Mouse (Mus musculus): ENCODE results near the gene Tpt1. TPM values are rescaled to one million over a fixed set of nuclear protein-coding genes. Genes with fewer than 3 reads are reported as not detected.

Gene Tpt1
- polyA plus RNA-seq, 1 experiment from 2014 or later: 1,543 TPM

GRCm38 (mm10) chr14:75870631-75871030, 25.7 kb downstream of the Tpt1 start:
- H3K36me3 ChIP-seq (ENCODE audit: insufficient read depth, low read length): no peaks in the 10 kb centered on the region
- H3K9ac ChIP-seq (ENCODE audit: low read depth, low read length): no peak overlapping the region
- no peaks in the 10 kb centered on the region for H3K27me3 ChIP-seq (ENCODE audit: insufficient read depth, low read length)
- H3K9me3 ChIP-seq (replicated peaks; ENCODE audit: low read length): no peaks in the 10 kb centered on the region
- ATAC-seq (replicated peaks; ENCODE audit: low FRiP score, low read depth) (peak; percentile 52; the same call in 1 of the 2 replicates), DNase-seq (ENCODE audit: low spot score) (peak; percentile 90)
- H3K4me3 ChIP-seq (replicated peaks; ENCODE audit: low read depth, low read length): no peak overlapping the region
- TF ChIP-seq CTCF (IDR thresholded peaks at IDR 0.05; ENCODE audit: low read depth): peak; percentile 57
- H3K27ac ChIP-seq: no peak overlapping the region
- H3K4me1 ChIP-seq (replicated peaks; ENCODE audit: insufficient read depth, low read length): no peaks in the 10 kb centered on the region
- 26% methylated on average over 9 of the region's 10 CpGs for WGBS
- H3K4me2 ChIP-seq (ENCODE audit: low read length): peak overlapping the region; percentile 24; the same call in 1 of the 2 replicates

DNA sequence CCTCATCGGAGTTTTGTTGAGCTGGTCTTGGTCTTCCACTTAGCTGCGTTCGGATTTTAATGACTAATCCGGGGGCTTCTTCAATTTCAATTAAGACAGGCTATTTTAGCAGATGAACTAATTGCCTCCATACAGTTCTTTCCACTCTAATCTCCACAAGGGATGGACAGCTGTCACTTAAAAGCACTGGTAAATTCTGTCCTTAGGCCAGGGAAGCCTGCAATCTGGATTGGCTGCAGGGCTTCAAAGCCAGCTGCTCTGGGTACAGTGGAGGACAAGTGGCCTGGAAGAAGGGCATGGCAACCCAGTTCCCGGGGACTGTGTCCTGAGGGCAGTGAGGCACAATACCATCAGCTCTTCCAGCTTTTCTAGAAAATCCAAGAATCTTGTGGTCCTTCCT, 26.2 kb downstream of the Tpt1 start:
- ATAC-seq (replicated peaks; ENCODE audit: low FRiP score, low read depth): no peak
- no peaks in the 10 kb centered on the region for H3K27me3 ChIP-seq (ENCODE audit: insufficient read depth, low read length)
- H3K9me3 ChIP-seq (replicated peaks; ENCODE audit: low read length): no peaks in the 10 kb centered on the region
- H3K36me3 ChIP-seq (ENCODE audit: insufficient read depth, low read length): no peaks in the 10 kb centered on the region
- no peak overlapping the region for H3K27ac ChIP-seq
- no peak for TF ChIP-seq CTCF (IDR thresholded peaks at IDR 0.05; ENCODE audit: low read depth)
- WGBS: 10% methylated on average over 4 of the region's 5 CpGs
- H3K4me3 ChIP-seq (replicated peaks; ENCODE audit: low read depth, low read length): no peak overlapping the region
- H3K4me2 ChIP-seq (ENCODE audit: low read length): no peak overlapping the region
- no peak overlapping the region for H3K9ac ChIP-seq (ENCODE audit: low read depth, low read length)
- no peaks in the 10 kb centered on the region for H3K4me1 ChIP-seq (replicated peaks; ENCODE audit: insufficient read depth, low read length)
- no peak for DNase-seq (ENCODE audit: low spot score)

GRCm38 (mm10) chr14:75871750-75872149, 26.9 kb downstream of the Tpt1 start:
- Histone ChIP-seq H3K4me3 (replicated peaks; ENCODE audit: low read depth, low read length) (no peak overlapping the region), H3K4me2 (ENCODE audit: low read length) (no peak overlapping the region), H3K27ac (no peak overlapping the region), H3K9ac (ENCODE audit: low read depth, low read length) (no peak overlapping the region), H3K9me3 (replicated peaks; ENCODE audit: low read length) (no peaks in the 10 kb centered on the region), H3K27me3 (ENCODE audit: insufficient read depth, low read length) (no peaks in the 10 kb centered on the region), H3K4me1 (replicated peaks; ENCODE audit: insufficient read depth, low read length) (no peaks in the 10 kb centered on the region), H3K36me3 (ENCODE audit: insufficient read depth, low read length) (no peaks in the 10 kb centered on the region)
- 88% methylated on average over 4 of the region's 4 CpGs for WGBS
- DNase-seq (ENCODE audit: low spot score) (no peak), ATAC-seq (replicated peaks; ENCODE audit: low FRiP score, low read depth) (no peak)
- TF ChIP-seq CTCF (IDR thresholded peaks at IDR 0.05; ENCODE audit: low read depth): 0 out of 2 replicates have a peak, but pooled peaks have one; percentile 14

GRCm38 (mm10) chr14:75873612-75874011, 28.7 kb downstream of the Tpt1 start:
- H3K4me2 ChIP-seq (ENCODE audit: low read length): no peak overlapping the region
- no peak overlapping the region for H3K27ac ChIP-seq
- no peaks in the 10 kb centered on the region for H3K9me3 ChIP-seq (replicated peaks; ENCODE audit: low read length)
- H3K4me1 ChIP-seq (replicated peaks; ENCODE audit: insufficient read depth, low read length): no peaks in the 10 kb centered on the region
- H3K9ac ChIP-seq (ENCODE audit: low read depth, low read length): no peak overlapping the region
- no peak for TF ChIP-seq CTCF (IDR thresholded peaks at IDR 0.05; ENCODE audit: low read depth)
- no peaks in the 10 kb centered on the region for H3K27me3 ChIP-seq (ENCODE audit: insufficient read depth, low read length)
- DNase-seq (ENCODE audit: low spot score) (peak; percentile 65), ATAC-seq (replicated peaks; ENCODE audit: low FRiP score, low read depth) (no peak)
- H3K36me3 ChIP-seq (ENCODE audit: insufficient read depth, low read length): no peaks in the 10 kb centered on the region
- H3K4me3 ChIP-seq (replicated peaks; ENCODE audit: low read depth, low read length): no peak overlapping the region
- 43% methylated on average over 9 of the region's 9 CpGs for WGBS

DNA sequence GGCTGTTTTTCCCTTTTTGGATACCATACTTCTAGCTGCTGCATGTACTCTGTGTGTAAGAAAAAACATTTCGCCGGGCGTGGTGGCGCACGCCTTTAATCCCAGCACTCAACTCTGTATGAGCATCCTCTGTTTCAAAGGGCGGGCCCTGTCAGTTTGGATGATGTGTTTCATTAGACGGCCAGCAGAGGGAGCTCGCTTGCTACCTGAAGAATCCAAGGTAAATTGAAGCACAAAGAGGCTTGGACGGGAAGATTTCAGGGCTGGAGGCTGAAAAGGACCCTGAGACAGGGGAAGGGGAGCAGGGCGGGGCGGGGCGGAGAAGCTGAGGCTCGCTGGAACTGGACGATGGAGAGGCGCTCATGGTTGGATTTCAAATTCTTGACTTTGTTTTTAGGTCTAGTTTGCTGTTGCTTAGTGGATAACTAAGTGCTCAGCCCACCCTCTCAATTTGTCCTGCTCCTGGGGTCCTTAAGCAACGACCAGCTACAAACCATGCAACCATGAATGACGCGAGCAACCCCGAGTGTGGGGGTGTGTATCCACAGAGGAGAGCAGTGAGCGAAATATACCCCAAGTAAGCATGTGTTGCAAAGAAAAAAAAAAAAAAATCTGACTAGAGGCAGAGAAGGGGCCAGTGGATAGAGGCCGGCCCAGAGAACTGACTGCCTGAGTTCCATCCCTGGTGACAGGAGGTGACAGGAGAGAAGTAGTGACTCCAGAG, 31.6 kb downstream of the Tpt1 start:
- DNase-seq (ENCODE audit: low spot score) (peak; percentile 93), ATAC-seq (replicated peaks; ENCODE audit: low FRiP score, low read depth) (0 out of 2 replicates have a peak, but pooled peaks have one; percentile 55)
- no peak overlapping the region for H3K4me3 ChIP-seq (replicated peaks; ENCODE audit: low read depth, low read length)
- no peak overlapping the region for H3K9ac ChIP-seq (ENCODE audit: low read depth, low read length)
- peak overlapping the region; percentile 38 for H3K4me2 ChIP-seq (ENCODE audit: low read length)
- peak; percentile 93 for TF ChIP-seq CTCF (IDR thresholded peaks at IDR 0.05; ENCODE audit: low read depth)
- 9% methylated on average over 21 of the region's 21 CpGs for WGBS
- H3K4me1 ChIP-seq (replicated peaks; ENCODE audit: insufficient read depth, low read length): no peaks in the 10 kb centered on the region
- no peaks in the 10 kb centered on the region for H3K36me3 ChIP-seq (ENCODE audit: insufficient read depth, low read length)
- H3K9me3 ChIP-seq (replicated peaks; ENCODE audit: low read length): no peaks in the 10 kb centered on the region
- no peak overlapping the region for H3K27ac ChIP-seq
- H3K27me3 ChIP-seq (ENCODE audit: insufficient read depth, low read length): no peaks in the 10 kb centered on the region

DNA sequence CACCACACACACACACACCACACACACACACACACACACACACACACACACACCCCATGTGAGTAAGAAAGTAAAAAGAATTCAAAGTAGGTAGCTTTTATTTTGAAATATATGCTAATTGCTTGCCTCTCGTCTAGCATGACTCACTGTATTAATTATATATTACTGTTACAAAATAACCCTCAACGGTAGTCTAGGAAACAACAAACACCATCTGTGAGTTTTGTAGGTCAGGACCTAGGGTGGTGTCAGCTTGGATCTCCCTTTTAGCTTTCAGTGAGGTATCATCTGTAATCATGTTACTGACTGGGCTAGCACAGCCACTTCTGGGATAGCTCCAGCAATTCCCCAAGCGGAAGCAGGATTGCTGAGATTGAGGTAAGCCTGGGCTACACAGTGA, 32.4 kb downstream of the Tpt1 start:
- no peak overlapping the region for H3K9ac ChIP-seq (ENCODE audit: low read depth, low read length)
- no peak for ATAC-seq (replicated peaks; ENCODE audit: low FRiP score, low read depth)

More for the DNA sequence above, 32.4 kb downstream of the Tpt1 start:
- no peak for TF ChIP-seq CTCF (IDR thresholded peaks at IDR 0.05; ENCODE audit: low read depth)
- WGBS: 62% methylated on average over 3 of the region's 3 CpGs
- Histone ChIP-seq H3K27ac (no peak overlapping the region), H3K4me3 (replicated peaks; ENCODE audit: low read depth, low read length) (no peak overlapping the region), H3K9me3 (replicated peaks; ENCODE audit: low read length) (no peaks in the 10 kb centered on the region), H3K27me3 (ENCODE audit: insufficient read depth, low read length) (no peaks in the 10 kb centered on the region), H3K4me2 (ENCODE audit: low read length) (no peak overlapping the region), H3K4me1 (replicated peaks; ENCODE audit: insufficient read depth, low read length) (no peaks in the 10 kb centered on the region; the same call in 1 of the 2 replicates), H3K36me3 (ENCODE audit: insufficient read depth, low read length) (no peaks in the 10 kb centered on the region)
- DNase-seq (ENCODE audit: low spot score): no peak

Data from kidney, postnatal 0 days (tissue).